Mouse (Mus musculus): ENCODE data around the gene Tpt1.
A peak's percentile ranks its signal among the peaks of the same experiment; 100 is the strongest.
"Not testable (repeated sequence)": the region's sequence is repeated elsewhere in the genome, so short reads cannot be mapped to it uniquely, and the experiment has no call there.

Gene Tpt1

DNA sequence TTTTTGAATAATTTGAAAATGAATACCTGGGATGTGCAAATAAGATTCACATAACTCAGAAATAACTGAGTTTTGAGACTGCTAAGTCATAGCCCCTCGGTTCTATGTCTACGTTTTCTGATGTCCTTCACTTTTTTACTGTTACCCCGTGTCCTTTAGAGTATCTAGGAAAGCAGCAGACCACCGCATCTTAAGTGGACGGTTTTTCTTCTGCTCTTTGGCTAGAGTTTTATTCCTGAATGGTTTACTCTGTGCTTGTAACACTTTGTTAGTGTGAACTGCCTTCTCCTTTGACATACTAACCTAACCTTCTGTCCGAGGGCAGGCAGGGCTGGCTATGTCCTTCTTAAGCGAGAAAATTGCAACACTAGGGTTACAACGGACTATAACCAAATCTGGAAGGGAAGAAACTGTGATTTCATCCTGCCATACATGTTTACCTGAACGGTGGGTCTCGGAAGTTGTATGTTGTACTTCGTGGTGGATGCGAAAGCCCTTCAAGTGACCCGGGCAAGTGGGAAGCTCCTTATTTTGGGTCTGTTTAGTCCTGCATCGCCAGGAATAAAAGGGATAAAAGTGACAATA is 690 bp upstream of the Tpt1 start:
- DNase-seq (ENCODE audit: low spot score in 2 of 2) = no peak

DNA sequence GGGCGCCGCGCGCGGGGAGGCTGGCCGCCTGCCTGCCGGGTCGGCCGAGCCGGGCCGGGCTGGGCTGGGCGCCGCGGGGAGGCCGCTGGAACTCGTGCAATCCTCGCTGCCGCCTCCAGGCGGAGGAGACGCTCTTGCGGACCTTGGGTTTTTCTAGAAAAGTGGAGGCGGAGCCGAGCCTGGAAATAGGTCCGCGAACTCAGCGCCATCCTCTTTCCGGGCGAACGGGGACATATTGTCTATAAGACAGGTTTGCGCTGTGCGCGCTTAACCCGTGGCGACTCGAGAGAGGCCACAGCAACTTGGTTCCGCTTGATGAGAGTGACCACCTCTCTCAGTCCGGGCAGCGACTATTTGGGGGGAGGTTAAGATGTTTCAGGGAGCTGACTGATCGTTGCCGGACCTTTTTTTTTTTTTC is 814 bp downstream of the Tpt1 start:
- DNase-seq (ENCODE audit: low spot score in 2 of 2) = peak in 1 of 2 experiments; percentile 93

DNA sequence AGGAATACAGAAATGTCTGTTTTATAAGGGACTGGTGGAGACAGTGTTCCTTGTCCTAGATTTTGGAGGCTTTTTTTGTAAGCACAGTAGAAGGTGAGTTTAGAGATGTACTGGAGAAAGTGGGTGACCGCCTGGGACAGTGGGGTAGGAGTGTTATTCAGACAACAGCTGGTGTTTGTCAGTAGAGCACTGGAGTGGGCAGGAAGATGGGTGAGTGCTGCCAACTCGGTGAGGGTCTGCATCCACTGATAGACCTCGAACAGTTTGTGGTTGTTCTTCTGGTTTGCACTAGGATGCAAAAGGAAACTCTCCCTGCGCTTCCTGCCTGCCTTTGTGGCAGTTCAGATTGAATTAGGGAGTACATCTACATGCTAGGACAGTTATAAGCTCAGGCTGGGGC is 2.8 kb downstream of the Tpt1 start:
- DNase-seq (ENCODE audit: low spot score in 2 of 2) = no peak

DNA sequence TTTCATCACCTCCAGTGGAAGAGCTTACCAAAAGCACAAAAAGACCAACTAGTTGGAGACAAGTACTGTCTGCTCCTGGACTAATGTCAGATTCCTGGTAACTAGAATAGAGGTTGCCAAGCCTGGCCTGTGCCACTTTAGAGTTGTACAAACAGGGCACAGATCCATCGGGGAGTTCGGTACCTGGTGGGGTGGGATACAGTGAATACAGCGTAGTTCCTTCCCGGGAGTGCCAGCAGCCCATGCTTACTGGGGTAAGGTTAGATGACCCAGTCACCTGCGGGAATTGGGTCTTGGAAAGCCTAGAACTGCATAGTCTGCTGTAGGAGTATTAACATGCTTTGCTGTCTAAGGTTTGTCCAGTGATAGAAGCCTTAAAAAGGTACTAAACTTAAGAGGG is 3.6 kb downstream of the Tpt1 start:
- no peak for DNase-seq (ENCODE audit: low spot score in 2 of 2)

DNA sequence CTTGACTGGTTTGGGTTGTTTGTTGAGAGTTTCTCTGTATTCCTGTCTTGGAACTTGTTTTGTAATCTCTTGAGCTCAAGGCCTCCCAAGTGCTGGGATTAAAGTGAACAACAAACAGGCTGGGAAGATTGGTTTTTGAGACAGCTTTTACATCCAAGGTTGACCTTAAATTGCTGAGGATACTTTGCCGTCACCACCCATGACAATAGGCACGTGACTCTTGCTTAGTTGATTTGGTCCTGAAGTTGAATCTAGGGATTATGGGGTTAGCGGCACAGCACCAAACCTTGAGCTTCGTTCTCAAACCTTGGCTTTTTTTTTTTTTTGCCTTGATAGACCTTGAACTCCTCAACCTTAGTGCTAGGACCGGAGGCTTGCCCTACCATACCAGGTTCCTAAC is 4.3 kb downstream of the Tpt1 start:
- no peak for DNase-seq (ENCODE audit: low spot score in 2 of 2)

DNA sequence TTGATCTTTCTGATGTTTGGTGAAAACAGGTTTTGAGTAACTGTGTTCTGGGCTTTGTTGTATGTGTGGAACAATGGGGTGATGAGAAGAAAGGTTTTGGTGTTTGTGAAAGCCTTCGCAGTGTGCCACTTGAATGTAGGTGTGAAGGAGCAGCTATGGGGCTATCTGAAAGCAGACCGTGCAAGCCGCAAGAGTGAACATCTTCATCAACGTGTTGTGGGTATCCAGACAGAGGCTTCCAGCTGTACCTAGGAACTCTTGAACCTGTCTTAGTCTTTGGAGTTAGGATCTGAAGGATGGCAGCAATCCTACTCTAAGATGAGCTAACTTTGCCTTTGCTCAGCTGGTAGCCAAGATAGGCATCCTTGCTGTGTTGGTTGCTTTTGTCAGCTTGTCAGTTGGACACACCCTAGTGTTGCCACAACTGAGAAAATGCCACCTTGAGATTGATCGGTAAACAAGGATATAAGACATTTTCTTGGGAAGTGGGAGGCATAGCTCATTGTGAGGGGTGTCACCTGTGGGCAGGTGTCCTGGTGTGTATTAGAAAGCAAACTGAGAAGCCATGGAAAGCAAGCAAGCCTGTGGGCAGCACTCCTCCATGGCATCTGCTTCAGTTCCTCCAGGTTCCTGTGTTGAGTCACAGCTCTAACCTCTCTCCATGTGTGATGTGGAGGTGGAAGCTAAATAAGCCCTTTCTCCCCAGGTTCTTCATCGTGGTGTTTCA is 5.1 kb downstream of the Tpt1 start:
- DNase-seq (ENCODE audit: low spot score in 2 of 2) = no peak

DNA sequence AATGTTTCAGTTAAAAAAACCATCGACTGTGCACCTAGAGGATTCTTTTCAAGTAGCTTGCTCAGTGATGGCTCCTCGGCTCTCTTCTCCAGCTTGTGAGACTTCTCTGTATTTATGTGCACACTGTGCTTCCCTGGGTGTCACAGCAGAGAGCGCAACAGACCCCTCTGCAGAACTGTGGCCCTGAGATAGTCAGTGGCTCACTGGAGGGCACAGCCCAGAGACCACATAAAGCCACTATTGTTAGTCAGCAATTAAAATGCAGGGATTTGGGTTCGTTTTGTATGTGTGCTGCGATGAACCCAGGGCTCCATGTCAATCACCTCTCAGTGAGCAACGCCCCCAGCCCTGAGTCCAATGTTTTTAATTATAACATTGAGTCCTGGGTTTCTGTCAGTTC is 5.9 kb downstream of the Tpt1 start:
- no peak for DNase-seq (ENCODE audit: low spot score in 2 of 2)

DNA sequence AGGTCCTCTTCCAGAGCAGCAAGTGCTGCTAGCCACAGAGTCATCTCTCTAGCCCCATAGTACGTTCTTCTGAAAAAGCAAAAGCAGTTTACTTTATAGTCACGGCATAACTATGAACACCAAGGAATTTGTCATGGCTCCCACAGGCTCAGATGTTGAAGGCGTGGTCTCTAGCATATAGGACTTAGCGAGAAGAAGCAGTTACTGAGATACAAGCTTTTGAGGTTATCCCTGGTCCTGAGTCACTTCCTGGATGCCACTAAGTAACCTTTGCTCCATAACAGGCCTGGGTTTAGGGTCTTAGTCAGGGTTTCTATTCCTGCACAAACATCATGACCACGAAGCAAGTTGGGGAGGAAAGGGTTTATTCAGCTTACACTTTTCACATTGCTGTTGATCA is 7.1 kb downstream of the Tpt1 start:
- no peak for DNase-seq (ENCODE audit: low spot score in 2 of 2)

DNA sequence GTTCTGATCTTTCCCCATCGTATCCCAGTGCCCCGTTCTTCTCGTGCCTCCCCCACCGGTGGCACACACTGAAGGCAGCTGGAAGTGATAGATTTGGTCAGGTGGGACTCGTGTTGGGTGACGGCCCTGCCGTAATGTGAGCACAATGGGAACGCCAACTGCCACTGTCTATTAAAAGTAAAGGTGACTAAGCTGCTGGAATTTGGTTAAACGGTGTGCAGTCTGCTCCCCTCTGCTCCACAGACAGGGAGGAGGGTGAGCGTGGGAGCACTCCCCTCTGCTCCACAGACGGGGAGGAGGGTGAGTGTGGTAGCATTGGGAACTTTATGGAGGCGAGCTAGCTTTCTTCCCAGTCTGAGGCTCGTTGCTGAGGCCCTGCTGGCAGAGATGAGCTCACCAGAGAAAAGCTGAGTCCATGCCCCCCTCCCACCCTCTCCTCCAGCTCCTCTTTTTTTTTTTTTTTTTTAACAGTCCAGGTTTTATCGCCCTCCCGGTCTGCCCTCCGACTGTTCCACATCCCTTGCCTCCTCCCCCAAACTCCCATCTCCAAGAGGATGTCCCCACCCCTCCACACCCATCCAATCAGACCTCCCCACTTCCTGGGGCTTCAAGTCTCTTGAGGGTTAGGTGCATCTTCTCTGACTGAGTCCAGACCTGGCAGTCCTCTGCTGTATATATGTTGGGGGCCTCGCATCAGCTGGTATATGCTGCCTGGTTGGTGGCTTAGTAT is 10.5 kb downstream of the Tpt1 start:
- no peak for DNase-seq (ENCODE audit: low spot score in 2 of 2)

DNA sequence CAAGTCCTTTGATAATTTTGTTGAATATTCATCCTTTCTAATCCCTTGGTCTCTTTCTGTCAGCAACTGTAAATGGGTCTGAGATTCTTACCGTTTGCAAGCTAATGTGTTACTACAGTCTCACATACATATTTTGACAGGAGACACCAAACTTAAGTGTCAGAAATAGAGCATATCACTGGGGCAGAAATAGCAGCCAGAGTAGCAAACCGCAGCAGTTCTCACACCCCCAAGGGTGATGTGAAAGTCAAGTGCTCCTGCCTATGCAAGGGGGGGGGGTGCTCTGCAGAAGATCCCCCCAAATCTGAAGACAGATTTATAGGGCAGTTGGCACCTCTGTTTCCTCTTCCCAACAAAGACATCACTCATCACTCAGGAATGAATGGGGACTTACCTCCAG is 13.3 kb downstream of the Tpt1 start:
- DNase-seq (ENCODE audit: low spot score in 2 of 2) = no peak

DNA sequence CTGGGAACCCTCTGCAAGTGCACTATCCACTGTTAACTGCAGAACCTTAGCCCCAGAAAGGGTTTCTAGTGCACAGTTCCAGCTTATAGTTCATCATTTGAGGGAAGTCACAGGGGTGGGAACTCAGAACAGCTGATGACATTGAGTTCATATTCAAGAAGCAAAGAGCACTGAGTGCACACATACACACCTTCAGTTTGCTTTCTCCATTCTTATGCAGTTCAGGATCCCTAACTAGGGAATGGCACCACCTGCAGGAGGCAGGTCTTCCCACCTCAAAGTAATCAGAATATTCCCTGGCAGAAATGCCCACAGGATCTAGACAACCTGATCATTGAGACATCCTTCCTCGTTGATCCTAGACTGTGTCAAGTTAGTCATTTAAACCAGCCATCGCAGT is 14.7 kb downstream of the Tpt1 start:
- no peak for DNase-seq (ENCODE audit: low spot score in 2 of 2)

DNA sequence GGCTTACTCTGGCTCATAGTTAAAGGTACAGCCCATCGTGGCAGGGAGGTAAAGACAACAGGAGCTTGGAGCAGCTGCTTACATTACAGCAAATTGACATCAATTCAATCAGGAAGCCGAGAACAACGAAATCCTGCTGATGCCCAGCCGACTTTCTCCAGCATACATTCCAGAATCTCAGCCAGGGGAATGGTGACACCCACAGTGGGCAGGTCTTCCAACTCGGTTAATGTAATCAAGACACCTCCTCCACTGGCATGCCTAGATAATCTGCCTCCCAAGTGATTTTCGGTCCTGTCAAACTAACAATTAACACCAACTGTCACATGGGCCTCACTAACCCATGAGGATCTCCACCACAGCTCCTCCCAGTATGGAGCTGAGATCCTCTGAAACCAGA is 17.8 kb downstream of the Tpt1 start:
- no peak for DNase-seq (ENCODE audit: low spot score in 2 of 2)

DNA sequence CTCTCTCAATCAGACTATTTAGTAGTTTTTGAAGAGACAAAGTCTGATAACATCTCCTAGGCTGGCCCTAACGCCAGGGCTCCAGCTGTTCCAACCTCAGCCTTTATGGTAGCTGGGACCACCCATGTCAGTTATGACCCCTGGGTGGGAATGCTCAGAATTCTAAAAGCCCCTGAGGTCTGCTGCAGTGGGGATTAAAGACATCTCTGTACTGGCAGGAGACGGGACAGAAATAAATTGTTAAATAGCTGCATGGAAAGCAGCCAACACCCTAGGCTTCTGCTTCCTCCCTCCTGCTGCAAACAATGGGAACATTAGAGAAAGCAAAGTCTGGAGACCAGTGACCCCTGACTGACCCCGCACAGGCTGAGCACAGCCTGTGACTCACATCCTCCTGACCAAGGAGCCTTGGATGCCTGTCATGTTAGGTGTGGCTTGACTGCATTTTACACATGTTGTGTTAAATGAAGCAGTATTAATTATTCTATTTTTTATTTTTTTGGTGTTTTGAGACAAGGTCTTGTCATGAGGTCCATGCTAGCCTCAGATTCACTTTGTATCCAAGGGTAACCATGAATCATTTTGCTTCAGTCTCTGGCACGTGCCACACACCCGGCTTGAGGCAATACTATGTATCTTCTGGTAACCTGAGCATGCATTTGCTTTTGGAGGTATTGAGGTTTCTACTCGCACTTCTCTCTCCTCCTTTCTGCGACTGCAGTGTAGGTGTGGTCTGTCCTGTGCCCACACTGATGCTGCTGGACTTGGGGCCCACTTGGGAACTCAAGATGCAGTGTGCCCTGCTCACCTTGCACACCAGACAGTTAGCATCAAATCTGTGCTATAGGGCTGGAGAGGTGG is 18.9 kb downstream of the Tpt1 start:
- DNase-seq (ENCODE audit: low spot score in 2 of 2) = no peak

DNA sequence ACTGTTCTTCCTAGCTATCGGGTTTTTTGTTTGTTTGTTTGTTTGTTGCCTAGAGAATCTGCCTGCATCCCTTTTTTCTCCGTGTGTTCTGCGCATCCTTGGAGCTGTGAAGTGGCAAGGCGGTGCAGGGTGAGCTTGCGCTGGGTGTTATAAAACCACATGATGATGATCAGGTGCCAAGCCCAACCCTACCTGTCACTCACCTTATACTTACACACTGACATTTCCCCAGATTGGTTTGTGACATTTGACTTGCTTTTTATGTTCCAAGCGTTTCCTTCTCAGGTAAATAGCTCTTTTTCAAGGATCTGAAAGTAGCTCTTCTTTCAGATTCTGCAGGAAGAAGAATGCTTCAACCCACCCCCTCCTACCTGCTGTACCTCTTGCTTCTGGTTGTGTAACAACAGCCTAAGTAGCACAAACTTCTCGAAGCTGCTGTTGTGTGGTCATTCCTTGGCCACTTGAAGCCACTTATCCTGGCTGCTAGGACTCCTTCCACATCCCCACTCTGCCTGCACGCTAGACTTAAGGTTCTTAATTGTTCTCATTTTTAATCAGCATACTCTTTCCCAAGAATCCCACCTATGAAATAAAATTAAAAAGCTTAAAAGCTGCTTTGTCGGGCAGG is 21.9 kb downstream of the Tpt1 start:
- no peak for DNase-seq (ENCODE audit: low spot score in 2 of 2)

DNA sequence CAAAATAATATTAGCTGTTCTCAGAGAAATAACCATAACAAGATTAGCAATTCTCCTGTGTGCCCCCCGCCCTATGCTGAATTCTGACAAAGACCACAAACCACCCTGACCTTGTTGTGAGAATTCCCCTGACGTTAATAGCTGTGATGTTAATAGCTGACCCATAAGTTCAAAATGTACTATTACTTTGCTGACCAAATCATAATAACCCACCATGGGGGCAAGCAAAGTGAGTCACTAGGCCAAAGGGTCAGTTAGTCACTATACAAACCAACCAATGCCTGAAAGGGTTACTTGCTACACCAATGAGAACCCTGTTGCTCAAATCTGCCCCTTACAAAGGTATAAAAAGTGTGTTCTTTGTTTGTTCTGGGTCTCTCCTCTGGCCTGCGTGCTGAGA is 23.1 kb downstream of the Tpt1 start:
- not testable (repeated sequence) for DNase-seq (ENCODE audit: low spot score in 2 of 2)

DNA sequence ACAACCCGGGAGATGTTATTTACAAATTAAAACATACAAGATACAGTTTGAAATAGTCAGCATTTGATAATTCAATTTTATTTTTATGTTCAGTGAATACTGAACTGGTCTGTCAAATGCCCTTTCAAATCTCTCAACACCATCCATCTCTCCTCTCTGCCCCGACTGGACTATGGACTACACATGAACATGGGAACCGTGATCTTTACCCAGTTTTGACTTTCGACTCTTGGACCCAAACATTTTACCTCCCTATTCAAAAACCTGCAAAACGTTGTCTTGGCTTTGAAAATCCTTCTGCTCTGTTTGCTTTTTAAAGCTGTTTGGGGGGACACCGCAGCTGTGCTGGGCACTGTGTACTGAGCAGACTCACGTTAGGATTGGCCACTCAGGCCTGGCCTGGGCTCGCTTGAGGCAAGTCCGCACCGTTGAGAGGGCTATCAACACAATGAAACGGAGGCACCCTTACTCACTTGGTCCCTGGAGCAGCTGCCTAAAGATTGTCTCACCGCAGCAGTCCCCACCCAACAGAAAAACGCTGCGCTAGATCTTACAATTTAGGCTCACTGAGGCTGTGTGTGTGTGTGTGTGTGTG is 25.0 kb downstream of the Tpt1 start:
- no peak for DNase-seq (ENCODE audit: low spot score in 2 of 2)

DNA sequence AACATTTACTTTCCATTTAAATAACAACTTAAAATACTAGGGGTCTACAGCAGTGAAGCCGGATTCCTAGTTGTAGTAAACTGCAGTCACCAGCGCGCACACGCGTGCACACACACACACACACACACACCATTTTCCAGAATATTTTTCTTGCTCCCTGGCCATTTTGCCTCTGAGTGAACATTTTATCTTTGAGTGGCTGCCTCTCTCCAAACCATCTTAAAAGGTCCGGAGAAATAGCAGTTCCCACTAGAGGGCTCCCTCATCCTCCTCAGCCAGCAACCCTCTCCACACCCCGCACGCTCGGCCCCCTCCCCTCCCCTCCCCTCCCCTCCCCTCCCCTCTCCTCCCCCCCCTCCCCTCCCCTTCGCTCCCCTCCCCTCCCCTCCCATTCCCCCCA is 25.7 kb downstream of the Tpt1 start:
- DNase-seq (ENCODE audit: low spot score in 2 of 2) = no peak

DNA sequence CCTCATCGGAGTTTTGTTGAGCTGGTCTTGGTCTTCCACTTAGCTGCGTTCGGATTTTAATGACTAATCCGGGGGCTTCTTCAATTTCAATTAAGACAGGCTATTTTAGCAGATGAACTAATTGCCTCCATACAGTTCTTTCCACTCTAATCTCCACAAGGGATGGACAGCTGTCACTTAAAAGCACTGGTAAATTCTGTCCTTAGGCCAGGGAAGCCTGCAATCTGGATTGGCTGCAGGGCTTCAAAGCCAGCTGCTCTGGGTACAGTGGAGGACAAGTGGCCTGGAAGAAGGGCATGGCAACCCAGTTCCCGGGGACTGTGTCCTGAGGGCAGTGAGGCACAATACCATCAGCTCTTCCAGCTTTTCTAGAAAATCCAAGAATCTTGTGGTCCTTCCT is 26.2 kb downstream of the Tpt1 start:
- no peak for DNase-seq (ENCODE audit: low spot score in 2 of 2)

DNA sequence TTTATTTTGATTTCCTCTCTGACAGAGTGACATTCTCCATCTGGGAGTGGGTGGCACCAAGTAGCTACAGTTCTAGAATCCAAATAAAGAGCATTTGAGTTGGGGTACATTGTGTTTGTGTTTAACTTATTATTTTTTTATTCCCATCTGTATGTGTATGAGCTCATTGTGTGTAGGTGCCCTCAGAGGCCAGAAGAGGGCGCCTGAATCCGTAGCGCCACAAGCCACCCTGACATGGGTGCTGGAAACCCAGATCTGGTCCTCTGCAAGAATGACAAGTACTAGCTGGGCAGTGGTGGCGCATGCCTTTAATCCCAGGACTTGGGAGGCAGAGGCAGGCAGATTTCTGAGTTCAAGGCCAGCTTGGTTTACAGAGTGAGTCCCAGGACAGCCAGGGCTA is 26.9 kb downstream of the Tpt1 start:
- no peak for DNase-seq (ENCODE audit: low spot score in 2 of 2)

DNA sequence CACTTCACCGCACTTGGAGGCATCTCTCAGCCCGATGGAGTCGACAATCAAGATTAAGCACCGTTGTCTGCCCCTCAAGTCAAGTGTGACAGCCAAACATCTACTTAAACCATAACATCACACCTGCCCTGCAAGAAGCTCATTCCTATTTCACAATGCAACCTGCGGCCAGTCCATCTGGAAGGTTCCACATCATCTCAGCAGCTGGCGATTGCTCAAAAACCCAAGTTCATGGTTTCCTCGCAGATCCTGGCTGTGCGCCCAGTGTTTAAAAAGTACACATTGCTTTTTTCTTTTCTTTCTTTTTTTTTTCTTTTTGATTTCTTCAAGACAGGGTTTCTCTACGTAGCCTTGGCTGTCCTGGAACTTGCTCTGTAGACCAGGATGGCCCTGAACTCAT is 28.7 kb downstream of the Tpt1 start:
- no peak for DNase-seq (ENCODE audit: low spot score in 2 of 2)

DNA sequence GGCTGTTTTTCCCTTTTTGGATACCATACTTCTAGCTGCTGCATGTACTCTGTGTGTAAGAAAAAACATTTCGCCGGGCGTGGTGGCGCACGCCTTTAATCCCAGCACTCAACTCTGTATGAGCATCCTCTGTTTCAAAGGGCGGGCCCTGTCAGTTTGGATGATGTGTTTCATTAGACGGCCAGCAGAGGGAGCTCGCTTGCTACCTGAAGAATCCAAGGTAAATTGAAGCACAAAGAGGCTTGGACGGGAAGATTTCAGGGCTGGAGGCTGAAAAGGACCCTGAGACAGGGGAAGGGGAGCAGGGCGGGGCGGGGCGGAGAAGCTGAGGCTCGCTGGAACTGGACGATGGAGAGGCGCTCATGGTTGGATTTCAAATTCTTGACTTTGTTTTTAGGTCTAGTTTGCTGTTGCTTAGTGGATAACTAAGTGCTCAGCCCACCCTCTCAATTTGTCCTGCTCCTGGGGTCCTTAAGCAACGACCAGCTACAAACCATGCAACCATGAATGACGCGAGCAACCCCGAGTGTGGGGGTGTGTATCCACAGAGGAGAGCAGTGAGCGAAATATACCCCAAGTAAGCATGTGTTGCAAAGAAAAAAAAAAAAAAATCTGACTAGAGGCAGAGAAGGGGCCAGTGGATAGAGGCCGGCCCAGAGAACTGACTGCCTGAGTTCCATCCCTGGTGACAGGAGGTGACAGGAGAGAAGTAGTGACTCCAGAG is 31.6 kb downstream of the Tpt1 start:
- peak; percentile 61 to 82 for DNase-seq (ENCODE audit: low spot score in 2 of 2)

Measured in spleen, postnatal 10 days (tissue).